Mouse (Mus musculus) gastrocnemius, postnatal 14 days (tissue): ENCODE results near the gene Tbc1d20. TPM values are rescaled to one million over a fixed set of nuclear protein-coding genes. Genes with fewer than 3 reads are reported as not detected.
"Not testable (repeated sequence)": the region's sequence is repeated elsewhere in the genome, so short reads cannot be mapped to it uniquely, and the experiment has no call there.

Source experiments
- DNase-seq: peaks from one replicate; pipeline ENCODE4 v3.0.0; 2021; ENCODE audit warnings: mixed read lengths
- intact Hi-C: fragments of 180-260 bp; cut with DNase I; formaldehyde crosslinking; loops from one replicate; pipeline ENCODE4 v1.15.1; 2025; ENCODE audit warnings: low total_unique reads
- total RNA-seq, 2 experiments: library from RNA; stranded (reverse); gene quantifications; 2 replicates each; pipeline ENCODE4 v1.2.3; 2021

The Tbc1d20 gene
- total RNA-seq, 2 experiments from 2014 or later: 28.8 to 33.2 TPM

GRCm38 (mm10) chr2:152347722-152348121 lies 54.1 kb downstream of the Tbc1d20 start:
- no peak for DNase-seq
- intact Hi-C loops: no loop called here

- DNase-seq: no peak
- intact Hi-C loops: no loop called here
These were observed 55.6 kb downstream of the Tbc1d20 start for GRCm38 (mm10) chr2:152349205-152349604.

- intact Hi-C loops: no loop called here
- DNase-seq: no peak
These were observed 56.4 kb downstream of the Tbc1d20 start for GRCm38 (mm10) chr2:152349842-152350540.

- intact Hi-C loops: no loop called here
- no peak for DNase-seq
These were observed 63.6 kb downstream of the Tbc1d20 start for GRCm38 (mm10) chr2:152357254-152357653.

- intact Hi-C loops: not testable (repeated sequence)
These were observed 65.3 kb downstream of the Tbc1d20 start for GRCm38 (mm10) chr2:152358977-152359376.

GRCm38 (mm10) chr2:152359616-152360015 lies 66.0 kb downstream of the Tbc1d20 start:
- intact Hi-C loops: no loop called here
- DNase-seq: no peak

More at GRCm38 (mm10) chr2:152358977-152359376, 65.3 kb downstream of the Tbc1d20 start:
- not testable (repeated sequence) for DNase-seq

- intact Hi-C loops: no loop called here
- peak; percentile 69 for DNase-seq
These were observed 66.7 kb downstream of the Tbc1d20 start for GRCm38 (mm10) chr2:152360271-152360775.

- intact Hi-C loops: no loop called here
- DNase-seq: no peak
These were observed 67.6 kb downstream of the Tbc1d20 start for GRCm38 (mm10) chr2:152361193-152361592.

Other genes starting within 250 kb of the Tbc1d20 start
- gene Scrt2, start 212.3 kb upstream of the Tbc1d20 start, total RNA-seq: under 1 TPM in 1 of 2 experiments, not detected in 1; 0.10 TPM
- gene Srxn1, start 188.3 kb upstream of the Tbc1d20 start, total RNA-seq: 10 to 100 TPM in 1 of 2 experiments, 1 to 10 TPM in 1; 9.2 to 12.0 TPM
- 10 to 100 TPM; 18.4 to 20.4 TPM for gene Tcf15, start 150.3 kb upstream of the Tbc1d20 start, total RNA-seq
- gene Csnk2a1, start 67.0 kb upstream of the Tbc1d20 start, total RNA-seq: 10 to 100 TPM; 64.5 to 73.4 TPM
- 10 to 100 TPM; 31.1 to 34.8 TPM for gene Rbck1, start 38.8 kb downstream of the Tbc1d20 start, total RNA-seq
- 1 to 10 TPM; 1.0 to 1.6 TPM for gene Trib3, start 50.2 kb downstream of the Tbc1d20 start, total RNA-seq
- gene Nrsn2, start 82.8 kb downstream of the Tbc1d20 start, total RNA-seq: not detected
- 1 to 10 TPM; 2.9 to 4.3 TPM for gene Sox12, start 104.2 kb downstream of the Tbc1d20 start, total RNA-seq
- 1 to 10 TPM; 2.7 to 3.2 TPM for gene Zcchc3, start 121.2 kb downstream of the Tbc1d20 start, total RNA-seq
- not detected for gene 6820408C15Rik, start 121.8 kb downstream of the Tbc1d20 start, total RNA-seq
- gene Defb23, start 170.8 kb downstream of the Tbc1d20 start, total RNA-seq: not detected
- not detected for gene Defb20, start 183.2 kb downstream of the Tbc1d20 start, total RNA-seq
- gene Defb22, start 196.3 kb downstream of the Tbc1d20 start, total RNA-seq: not detected
- not detected for gene Defb26, start 217.9 kb downstream of the Tbc1d20 start, total RNA-seq
- not detected for gene Defb28, start 224.4 kb downstream of the Tbc1d20 start, total RNA-seq
- not detected for gene Defb29, start 246.3 kb downstream of the Tbc1d20 start, total RNA-seq